Mouse (Mus musculus): ENCODE measurements around the gene Dap3.

GRCm38 (mm10) chr3:88921411-88921810 lies 29.6 kb downstream of the Dap3 start:
- no peak for TF ChIP-seq POLR2A (IDR thresholded peaks at IDR 0.05; ENCODE audit: low read depth, low read length)
- no peak for TF ChIP-seq CTCF (IDR thresholded peaks at IDR 0.05; ENCODE audit: borderline replicate concordance, insufficient read depth, low read length)

Data from embryonic fibroblast, embryonic 13.5 days (primary cell).